Mouse (Mus musculus) heart, postnatal 0 days (tissue): Measurements from ENCODE around the gene Lgals3. TPM values are rescaled to one million over a fixed set of nuclear protein-coding genes. Genes with fewer than 3 reads are reported as not detected.

Experiments used
- ATAC-seq: fragments of 200-750 bp; cut with Nextera tagmentation; 2 replicates; pipeline ENCODE4 v1.8.0; 2017; ENCODE audit warnings: low read depth, moderate number of reproducible peaks, moderate library complexity; ENCODE audit not compliant: insufficient read depth
- DNase-seq: peaks from one replicate; pipeline ENCODE4 v3.0.0-alpha.2; 2016; ENCODE audit warnings: low spot score
- H3K27ac ChIP-seq: fragments of 300-500 bp; sonication (generic); 2 replicates; pipeline ENCODE4 v1.5.1; 2014; ENCODE audit warnings: low read depth, mild to moderate bottlenecking
- H3K27me3 ChIP-seq: fragments of 300-500 bp; sonication (generic); 2 replicates; pipeline ENCODE4 v1.6.1; 2014; ENCODE audit warnings: low read length, mixed read lengths; ENCODE audit not compliant: control insufficient read depth, insufficient read depth
- H3K36me3 ChIP-seq: fragments of 300-500 bp; sonication (generic); replicated peaks from 2 replicates; pipeline ENCODE4 v1.6.1; 2014; ENCODE audit warnings: low read length, mixed read lengths; ENCODE audit not compliant: control insufficient read depth, insufficient read depth
- H3K4me1 ChIP-seq: fragments of 300-500 bp; sonication (generic); 2 replicates; pipeline ENCODE4 v1.6.1; 2014; ENCODE audit warnings: antibody characterized with exemption; ENCODE audit not compliant: control insufficient read depth, insufficient read depth
- H3K4me2 ChIP-seq: fragments of 300-500 bp; sonication (generic); 2 replicates; pipeline ENCODE4 v1.6.1; 2014; ENCODE audit warnings: low read depth, mild to moderate bottlenecking, low read length, moderate library complexity
- H3K4me3 ChIP-seq: fragments of 300-500 bp; sonication (generic); 2 replicates; pipeline ENCODE4 v1.5.1; 2014; ENCODE audit warnings: low read depth, low read length
- H3K9ac ChIP-seq: fragments of 300-500 bp; sonication (generic); replicated peaks from 2 replicates; pipeline ENCODE4 v1.6.1; 2014; ENCODE audit warnings: low read depth, low read length, mixed read lengths
- H3K9me3 ChIP-seq: fragments of 300-500 bp; sonication (generic); replicated peaks from 2 replicates; pipeline ENCODE4 v1.6.1; 2016; ENCODE audit warnings: low read length; ENCODE audit not compliant: control insufficient read depth
- CTCF ChIP-seq: IDR thresholded peaks from 2 replicates; pipeline ENCODE4 v1.5.1; 2016; ENCODE audit warnings: antibody characterized with exemption, control low read depth, low read depth
- EP300 ChIP-seq: IDR thresholded peaks from 2 replicates; pipeline ENCODE4 v1.6.1; 2016; ENCODE audit warnings: antibody characterized with exemption, low read depth
- WGBS: fragments of 180-500 bp; shearing (Covaris S2); extraction: QIAGEN DNeasy Blood & Tissue Kit; methylation state at CpG from one replicate; pipeline ENCODE4 v1.1.7; 2014; 5-methylcytosine and 5-hydroxymethylcytosine counted together
- polyA plus RNA-seq: library from polyadenylated mRNA; unstranded; fragments of >200 nt; fragmentation: Nextera tagmentation; extraction: Ambion mirVana; gene quantifications from 2 replicates; pipeline ENCODE4 v1.2.1, GENCODE M21; 2015
- total RNA-seq: library from RNA; depleted of rRNA; stranded (reverse); fragments of >200 nt; gene quantifications from 2 replicates; pipeline ENCODE4 v1.2.3, GENCODE M21; 2014; ENCODE audit warnings: low replicate concordance

Gene Lgals3
- total and polyA plus RNA-seq, 2 experiments from 2014 or later, result 10.3 to 10.6 TPM

DNA sequence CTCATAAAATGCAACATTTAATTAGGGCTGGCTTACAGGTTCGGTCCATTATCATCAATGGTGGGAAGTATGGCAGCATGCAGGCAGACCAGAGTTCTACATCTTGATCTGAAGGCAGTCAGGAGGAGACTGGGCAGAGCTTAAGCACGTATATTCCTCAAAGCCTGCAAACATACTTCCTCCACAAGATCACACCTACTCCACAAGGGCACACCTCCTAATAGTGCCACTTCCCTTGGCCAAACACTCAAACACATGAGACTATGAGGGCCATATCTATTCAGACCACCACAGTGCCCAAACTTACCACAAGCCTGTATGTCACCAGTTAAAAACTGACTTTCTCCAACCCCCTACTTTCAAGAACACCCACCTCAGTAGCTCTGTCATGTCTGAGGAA, 6.1 kb upstream of the Lgals3 start:
- Histone ChIP-seq H3K36me3 (no peaks in the 10 kb centered on the region), H3K27me3 (no peaks in the 10 kb centered on the region), H3K4me3 (no peak overlapping the region), H3K4me1 (peaks cover 6% of the 10 kb centered on the region; the same call in 1 of the 2 replicates), H3K9me3 (no peaks in the 10 kb centered on the region), H3K27ac (no peak overlapping the region), H3K9ac (no peak overlapping the region), H3K4me2 (no peak overlapping the region)
- WGBS, result 83% methylated on average over 2 of the region's 2 CpGs
- ATAC-seq (no peak), DNase-seq (no peak)
- TF ChIP-seq EP300, result no peak

DNA sequence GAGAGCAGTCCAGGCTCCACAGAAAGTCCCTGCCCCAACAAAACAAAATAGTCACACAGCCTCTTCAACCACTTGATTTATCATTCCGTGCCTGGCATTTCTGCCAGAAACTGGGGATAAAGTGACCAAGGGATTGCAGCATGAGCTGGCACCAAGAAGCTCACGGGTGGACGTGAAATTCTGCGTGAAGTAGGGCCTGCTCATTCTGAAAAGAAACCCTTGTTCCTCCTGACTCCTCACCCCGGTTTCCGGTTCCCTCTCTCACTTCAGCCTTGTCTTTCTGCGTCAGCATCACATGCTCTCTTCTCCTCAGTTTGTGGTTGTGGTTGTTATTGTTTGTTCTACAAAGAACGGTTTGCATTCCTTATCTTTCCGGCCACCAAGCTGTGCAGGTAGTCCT, 5.7 kb upstream of the Lgals3 start:
- Histone ChIP-seq H3K27me3 (no peaks in the 10 kb centered on the region), H3K9ac (no peak overlapping the region), H3K9me3 (no peaks in the 10 kb centered on the region), H3K4me2 (no peak overlapping the region), H3K36me3 (no peaks in the 10 kb centered on the region), H3K4me1 (peaks cover 6% of the 10 kb centered on the region; the same call in 1 of the 2 replicates), H3K4me3 (no peak overlapping the region), H3K27ac (no peak overlapping the region)
- ATAC-seq (no peak), DNase-seq (no peak)
- WGBS, result 54% methylated on average over 9 of the region's 9 CpGs
- TF ChIP-seq EP300 (no peak), CTCF (no peak)

- Histone ChIP-seq H3K9me3 (no peaks in the 10 kb centered on the region), H3K4me3 (peak overlapping the region; percentile 20; the same call in 1 of the 2 replicates), H3K9ac (no peak overlapping the region), H3K27me3 (no peaks in the 10 kb centered on the region), H3K27ac (no peak overlapping the region), H3K4me1 (peaks cover 9% of the 10 kb centered on the region; the same call in 1 of the 2 replicates), H3K4me2 (peak overlapping the region; percentile 53), H3K36me3 (no peaks in the 10 kb centered on the region)
- WGBS, result 26% methylated on average over 21 of the region's 21 CpGs
- no peak for TF ChIP-seq CTCF
- DNase-seq, result no peak
- ATAC-seq, result peak; percentile 60; the same call in 1 of the 2 replicates
Observed at GRCm38 (mm10) chr14:47364742-47365449, 2.7 kb upstream of the Lgals3 start.

DNA sequence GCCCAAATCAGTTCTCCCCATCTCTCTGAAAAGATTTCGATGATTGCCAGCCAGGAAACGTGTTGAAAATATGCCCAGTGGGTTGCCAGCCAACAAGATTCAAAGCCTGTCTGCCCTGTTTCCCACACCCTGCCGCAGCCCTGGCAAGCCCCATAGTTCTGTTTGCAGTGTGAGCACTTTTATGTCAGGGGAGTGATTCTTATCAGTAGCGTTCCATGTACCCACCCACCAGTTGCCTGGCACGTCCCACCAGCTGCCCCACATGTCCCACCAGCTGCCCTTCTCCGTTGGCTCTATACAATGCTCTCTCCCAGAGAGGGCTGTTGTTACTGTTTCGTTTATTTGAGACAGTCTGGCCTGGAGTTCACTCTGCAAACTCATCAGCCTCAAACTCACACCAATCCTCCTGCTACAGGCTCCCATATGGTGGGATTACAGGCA, 650 bp upstream of the Lgals3 start:
- Histone ChIP-seq H3K9me3 (no peaks in the 10 kb centered on the region), H3K27me3 (no peaks in the 10 kb centered on the region), H3K9ac (no peak overlapping the region), H3K27ac (no peak overlapping the region), H3K4me2 (no peak overlapping the region), H3K4me1 (peaks cover 9% of the 10 kb centered on the region; the same call in 1 of the 2 replicates), H3K4me3 (no peak overlapping the region), H3K36me3 (no peaks in the 10 kb centered on the region)
- ATAC-seq (no peak), DNase-seq (no peak)
- 28% methylated on average over 7 of the region's 7 CpGs for WGBS
- TF ChIP-seq EP300, result no peak
- no peak for TF ChIP-seq CTCF

- Histone ChIP-seq H3K4me2 (no peak overlapping the region), H3K36me3 (no peaks in the 10 kb centered on the region), H3K4me1 (peaks cover 16% of the 10 kb centered on the region), H3K9ac (no peak overlapping the region), H3K9me3 (no peaks in the 10 kb centered on the region), H3K4me3 (no peak overlapping the region), H3K27me3 (peaks cover 21% of the 10 kb centered on the region), H3K27ac (no peak overlapping the region)
- no peak for DNase-seq
- no peak for ATAC-seq
- WGBS, result 96% methylated on average over 5 of the region's 5 CpGs
- TF ChIP-seq CTCF, result no peak
- TF ChIP-seq EP300, result no peak
Observed at GRCm38 (mm10) chr14:47369741-47370140, 2.2 kb downstream of the Lgals3 start.

- Histone ChIP-seq H3K27me3 (peaks cover 21% of the 10 kb centered on the region), H3K9ac (no peak overlapping the region), H3K4me1 (peaks cover 12% of the 10 kb centered on the region), H3K27ac (no peak overlapping the region), H3K36me3 (no peaks in the 10 kb centered on the region), H3K9me3 (no peaks in the 10 kb centered on the region), H3K4me2 (no peak overlapping the region), H3K4me3 (no peak overlapping the region)
- 90% methylated on average over 3 of the region's 3 CpGs for WGBS
- TF ChIP-seq CTCF, result no peak
- no peak for TF ChIP-seq EP300
- ATAC-seq (no peak), DNase-seq (no peak)
Observed at GRCm38 (mm10) chr14:47370790-47371189, 3.2 kb downstream of the Lgals3 start.
